Mouse (Mus musculus): ENCODE measurements at regions not wholly inside any gene's neighbourhood (a gene's known extent, or its start where the extent isn't known, plus 50 kb on each side); places are given as distances from the start of the nearest gene placed in this dataset.

GRCm38 (mm10) chr7:64041303-64041702 lies 102.6 kb upstream of the Klf13 start:
- H3K36me3 ChIP-seq (ENCODE audit: control insufficient read depth, insufficient read depth, low read length) = no peaks in the 10 kb centered on the region
- H3K4me1 ChIP-seq (ENCODE audit: control insufficient read depth, insufficient read depth, insufficient read length, low read length) = peaks cover 2% of the 10 kb centered on the region
- no peak overlapping the region for H3K4me3 ChIP-seq (ENCODE audit: low read depth, low read length)
- H3K27me3 ChIP-seq (ENCODE audit: control insufficient read depth, insufficient read depth, low read length) = no peaks in the 10 kb centered on the region
- H3K27ac ChIP-seq (ENCODE audit: insufficient read depth, low read depth, low read length) = no peak overlapping the region
- 95% methylated on average over 7 of the region's 7 CpGs for WGBS
- TF ChIP-seq POLR2A (IDR thresholded peaks at IDR 0.05; ENCODE audit: low read depth, low read length) = no peak
- TF ChIP-seq CTCF (IDR thresholded peaks at IDR 0.05; ENCODE audit: extremely low read depth, insufficient read length, insufficient replicate concordance, low read depth, low read length) = peak; percentile 27; the same call in 1 of the 2 replicates

- Histone ChIP-seq H3K36me3 (ENCODE audit: control insufficient read depth, insufficient read depth, low read length) (no peaks in the 10 kb centered on the region), H3K4me1 (ENCODE audit: control insufficient read depth, insufficient read depth, insufficient read length, low read length) (peaks cover 2% of the 10 kb centered on the region), H3K27me3 (ENCODE audit: control insufficient read depth, insufficient read depth, low read length) (no peaks in the 10 kb centered on the region), H3K4me3 (ENCODE audit: low read depth, low read length) (no peak overlapping the region), H3K27ac (ENCODE audit: insufficient read depth, low read depth, low read length) (no peak overlapping the region)
- 79% methylated on average over 7 of the region's 7 CpGs for WGBS
- no peak for TF ChIP-seq POLR2A (IDR thresholded peaks at IDR 0.05; ENCODE audit: low read depth, low read length)
These were observed 101.5 kb upstream of the Klf13 start for GRCm38 (mm10) chr7:64040026-64040737.

- Histone ChIP-seq H3K27me3 (ENCODE audit: control insufficient read depth, insufficient read depth, low read length) (no peaks in the 10 kb centered on the region), H3K4me3 (ENCODE audit: low read depth, low read length) (no peak overlapping the region), H3K4me1 (ENCODE audit: control insufficient read depth, insufficient read depth, insufficient read length, low read length) (no peaks in the 10 kb centered on the region; the same call in none of the 2 replicates), H3K27ac (ENCODE audit: insufficient read depth, low read depth, low read length) (peak overlapping the region; percentile 29), H3K36me3 (ENCODE audit: control insufficient read depth, insufficient read depth, low read length) (no peaks in the 10 kb centered on the region)
- WGBS = 74% methylated on average over 8 of the region's 8 CpGs
- TF ChIP-seq POLR2A (IDR thresholded peaks at IDR 0.05; ENCODE audit: low read depth, low read length) (no peak), CTCF (IDR thresholded peaks at IDR 0.05; ENCODE audit: extremely low read depth, insufficient read length, insufficient replicate concordance, low read depth, low read length) (no peak)
These were observed 99.1 kb upstream of the Klf13 start for GRCm38 (mm10) chr7:64037701-64038231.

- Histone ChIP-seq H3K27ac (ENCODE audit: insufficient read depth, low read depth, low read length) (no peak overlapping the region), H3K4me1 (ENCODE audit: control insufficient read depth, insufficient read depth, insufficient read length, low read length) (no peaks in the 10 kb centered on the region; the same call in none of the 2 replicates), H3K36me3 (ENCODE audit: control insufficient read depth, insufficient read depth, low read length) (no peaks in the 10 kb centered on the region), H3K27me3 (ENCODE audit: control insufficient read depth, insufficient read depth, low read length) (no peaks in the 10 kb centered on the region), H3K4me3 (ENCODE audit: low read depth, low read length) (no peak overlapping the region)
- WGBS = 91% methylated on average over 7 of the region's 7 CpGs
- no peak for TF ChIP-seq CTCF (IDR thresholded peaks at IDR 0.05; ENCODE audit: extremely low read depth, insufficient read length, insufficient replicate concordance, low read depth, low read length)
- no peak for TF ChIP-seq POLR2A (IDR thresholded peaks at IDR 0.05; ENCODE audit: low read depth, low read length)
These were observed 97.4 kb upstream of the Klf13 start for GRCm38 (mm10) chr7:64036154-64036553.

- no peaks in the 10 kb centered on the region for H3K27me3 ChIP-seq (ENCODE audit: control insufficient read depth, insufficient read depth, low read length)
- no peak for TF ChIP-seq POLR2A (IDR thresholded peaks at IDR 0.05; ENCODE audit: low read depth, low read length)
- no peak for TF ChIP-seq CTCF (IDR thresholded peaks at IDR 0.05; ENCODE audit: extremely low read depth, insufficient read length, insufficient replicate concordance, low read depth, low read length)
- WGBS = 73% methylated on average over 8 of the region's 8 CpGs
- no peaks in the 10 kb centered on the region; the same call in none of the 2 replicates for H3K4me1 ChIP-seq (ENCODE audit: control insufficient read depth, insufficient read depth, insufficient read length, low read length)
- H3K4me3 ChIP-seq (ENCODE audit: low read depth, low read length) = no peak overlapping the region
- no peaks in the 10 kb centered on the region for H3K36me3 ChIP-seq (ENCODE audit: control insufficient read depth, insufficient read depth, low read length)
- H3K27ac ChIP-seq (ENCODE audit: insufficient read depth, low read depth, low read length) = no peak overlapping the region
These were observed 96.4 kb upstream of the Klf13 start for GRCm38 (mm10) chr7:64035025-64035606.

GRCm38 (mm10) chr7:64034493-64034892 lies 95.8 kb upstream of the Klf13 start:
- H3K4me3 ChIP-seq (ENCODE audit: low read depth, low read length) = no peak overlapping the region
- no peaks in the 10 kb centered on the region for H3K36me3 ChIP-seq (ENCODE audit: control insufficient read depth, insufficient read depth, low read length)
- H3K27ac ChIP-seq (ENCODE audit: insufficient read depth, low read depth, low read length) = no peak overlapping the region
- 84% methylated on average over 1 of the region's 1 CpGs for WGBS
- no peaks in the 10 kb centered on the region; the same call in none of the 2 replicates for H3K4me1 ChIP-seq (ENCODE audit: control insufficient read depth, insufficient read depth, insufficient read length, low read length)
- TF ChIP-seq CTCF (IDR thresholded peaks at IDR 0.05; ENCODE audit: extremely low read depth, insufficient read length, insufficient replicate concordance, low read depth, low read length) = no peak
- TF ChIP-seq POLR2A (IDR thresholded peaks at IDR 0.05; ENCODE audit: low read depth, low read length) = no peak
- H3K27me3 ChIP-seq (ENCODE audit: control insufficient read depth, insufficient read depth, low read length) = no peaks in the 10 kb centered on the region

GRCm38 (mm10) chr7:64033388-64033787 lies 94.7 kb upstream of the Klf13 start:
- WGBS = 50% methylated on average over 2 of the region's 2 CpGs
- TF ChIP-seq CTCF (IDR thresholded peaks at IDR 0.05; ENCODE audit: extremely low read depth, insufficient read length, insufficient replicate concordance, low read depth, low read length) (no peak), POLR2A (IDR thresholded peaks at IDR 0.05; ENCODE audit: low read depth, low read length) (no peak)
- H3K36me3 ChIP-seq (ENCODE audit: control insufficient read depth, insufficient read depth, low read length) = no peaks in the 10 kb centered on the region
- H3K4me1 ChIP-seq (ENCODE audit: control insufficient read depth, insufficient read depth, insufficient read length, low read length) = no peaks in the 10 kb centered on the region; the same call in none of the 2 replicates
- no peak overlapping the region for H3K4me3 ChIP-seq (ENCODE audit: low read depth, low read length)
- no peak overlapping the region for H3K27ac ChIP-seq (ENCODE audit: insufficient read depth, low read depth, low read length)
- no peaks in the 10 kb centered on the region for H3K27me3 ChIP-seq (ENCODE audit: control insufficient read depth, insufficient read depth, low read length)

Data from small intestine, adult 2 months (tissue).